Mouse (Mus musculus) forebrain, embryonic 10.5 days (tissue): ENCODE measurements around the gene Map3k4. TPM values are rescaled to one million over a fixed set of nuclear protein-coding genes. Genes with fewer than 3 reads are reported as not detected.
A peak's percentile ranks its signal among the peaks of the same experiment; 100 is the strongest.
"Not testable (repeated sequence)": the region's sequence is repeated elsewhere in the genome, so short reads cannot be mapped to it uniquely, and the experiment has no call there.

Experiments
- DNase-seq: peaks from one replicate; pipeline ENCODE4 v3.0.0-alpha.2; 2017; ENCODE audit warnings: low spot score; ENCODE audit errors: extremely low spot score
- H3K27ac ChIP-seq: fragments of 300-500 bp; sonication (generic); 2 replicates; pipeline ENCODE4 v1.5.1; 2016; ENCODE audit warnings: mild to moderate bottlenecking
- H3K27me3 ChIP-seq: fragments of 300-500 bp; sonication (generic); 2 replicates; pipeline ENCODE4 v1.6.1; 2016; ENCODE audit warnings: mild to moderate bottlenecking; ENCODE audit not compliant: poor library complexity, severe bottlenecking
- H3K36me3 ChIP-seq: fragments of 300-500 bp; sonication (generic); replicated peaks from 2 replicates; pipeline ENCODE4 v1.6.1; 2016; ENCODE audit warnings: mild to moderate bottlenecking, moderate library complexity
- H3K4me1 ChIP-seq: fragments of 300-500 bp; sonication (generic); 2 replicates; pipeline ENCODE4 v1.6.1; 2016
- H3K4me3 ChIP-seq: fragments of 300-500 bp; sonication (generic); 2 replicates; pipeline ENCODE4 v1.5.1; 2016; ENCODE audit warnings: mild to moderate bottlenecking, moderate library complexity
- H3K9me3 ChIP-seq: fragments of 300-500 bp; sonication (generic); 2 replicates; pipeline ENCODE4 v1.6.1; 2016; ENCODE audit warnings: mild to moderate bottlenecking, moderate library complexity
- WGBS: fragments of 180-500 bp; shearing (Covaris S2); methylation state at CpG from one replicate; pipeline ENCODE4 v1.1.7; 2016; 5-methylcytosine and 5-hydroxymethylcytosine counted together
- polyA plus RNA-seq: library from polyadenylated mRNA; unstranded; fragments of >200 nt; fragmentation: Nextera tagmentation; extraction: Ambion mirVana; gene quantifications from 2 replicates; pipeline ENCODE4 v1.2.1, GENCODE M21; 2016

Gene Map3k4
- polyA plus RNA-seq, 1 experiment from 2014 or later: 49.5 TPM

GRCm38 (mm10) chr17:12225227-12225626 lies 93.4 kb downstream of the Map3k4 start:
- WGBS: 79% methylated on average over 1 of the region's 1 CpGs
- peaks cover 76% of the 10 kb centered on the region for H3K36me3 ChIP-seq
- no peak overlapping the region for H3K27ac ChIP-seq
- no peaks in the 10 kb centered on the region for H3K9me3 ChIP-seq
- H3K4me1 ChIP-seq: 0 out of 2 replicates have a peak, but pooled peaks cover 5% of the 10 kb centered on the region
- H3K27me3 ChIP-seq: no peaks in the 10 kb centered on the region
- H3K4me3 ChIP-seq: no peak overlapping the region
- DNase-seq: no peak

- WGBS: 92% methylated on average over 7 of the region's 7 CpGs
- peaks cover 76% of the 10 kb centered on the region for H3K36me3 ChIP-seq
- not testable (repeated sequence) for H3K9me3 ChIP-seq, H3K27ac ChIP-seq, H3K4me3 ChIP-seq, DNase-seq, H3K4me1 ChIP-seq, H3K27me3 ChIP-seq
These were observed 94.0 kb downstream of the Map3k4 start for GRCm38 (mm10) chr17:12224551-12224950.

GRCm38 (mm10) chr17:12224145-12224544 lies 94.5 kb downstream of the Map3k4 start:
- no peak overlapping the region for H3K4me3 ChIP-seq
- no peaks in the 10 kb centered on the region for H3K27me3 ChIP-seq
- 0 out of 2 replicates have a peak, but pooled peaks cover 5% of the 10 kb centered on the region for H3K4me1 ChIP-seq
- WGBS: 89% methylated on average over 9 of the region's 9 CpGs
- H3K36me3 ChIP-seq: peaks cover 76% of the 10 kb centered on the region
- no peak for DNase-seq
- H3K27ac ChIP-seq: no peak overlapping the region
- no peaks in the 10 kb centered on the region for H3K9me3 ChIP-seq

GRCm38 (mm10) chr17:12223682-12224081 lies 94.9 kb downstream of the Map3k4 start:
- Histone ChIP-seq H3K4me1 (0 out of 2 replicates have a peak, but pooled peaks cover 5% of the 10 kb centered on the region), H3K9me3 (no peaks in the 10 kb centered on the region), H3K36me3 (peaks cover 76% of the 10 kb centered on the region), H3K27me3 (no peaks in the 10 kb centered on the region), H3K27ac (0 out of 2 replicates have a peak overlapping the region, but pooled peaks have one; percentile 36), H3K4me3 (no peak overlapping the region)
- 37% methylated on average over 5 of the region's 5 CpGs for WGBS
- no peak for DNase-seq

- Histone ChIP-seq H3K36me3 (peaks cover 76% of the 10 kb centered on the region), H3K4me3 (no peak overlapping the region), H3K27me3 (no peaks in the 10 kb centered on the region), H3K9me3 (no peaks in the 10 kb centered on the region), H3K27ac (no peak overlapping the region), H3K4me1 (0 out of 2 replicates have a peak, but pooled peaks cover 5% of the 10 kb centered on the region)
- 85% methylated on average over 6 of the region's 6 CpGs for WGBS
- DNase-seq: no peak
These were observed 96.7 kb downstream of the Map3k4 start for GRCm38 (mm10) chr17:12221926-12222325.

- Histone ChIP-seq H3K27ac (no peak overlapping the region), H3K27me3 (no peaks in the 10 kb centered on the region), H3K4me1 (no peaks in the 10 kb centered on the region), H3K36me3 (peaks cover 100% of the 10 kb centered on the region), H3K9me3 (no peaks in the 10 kb centered on the region), H3K4me3 (no peak overlapping the region)
- WGBS: 85% methylated on average over 6 of the region's 6 CpGs
- no peak for DNase-seq
These were observed 102.4 kb downstream of the Map3k4 start for GRCm38 (mm10) chr17:12216224-12216623.

GRCm38 (mm10) chr17:12213430-12213829 lies 105.2 kb downstream of the Map3k4 start:
- H3K27ac ChIP-seq: no peak overlapping the region

GRCm38 (mm10) chr17:12212341-12212740 lies 106.3 kb downstream of the Map3k4 start:
- Histone ChIP-seq H3K36me3 (peaks cover 81% of the 10 kb centered on the region), H3K27me3 (no peaks in the 10 kb centered on the region), H3K9me3 (no peaks in the 10 kb centered on the region), H3K4me3 (no peak overlapping the region), H3K4me1 (peaks cover 10% of the 10 kb centered on the region), H3K27ac (no peak overlapping the region)
- DNase-seq: no peak
- WGBS: 90% methylated on average over 6 of the region's 6 CpGs

More at GRCm38 (mm10) chr17:12213430-12213829, 105.2 kb downstream of the Map3k4 start:
- no peak overlapping the region for H3K4me3 ChIP-seq
- 92% methylated on average over 8 of the region's 8 CpGs for WGBS
- H3K4me1 ChIP-seq: no peaks in the 10 kb centered on the region
- H3K27me3 ChIP-seq: no peaks in the 10 kb centered on the region
- H3K36me3 ChIP-seq: peaks cover 92% of the 10 kb centered on the region
- DNase-seq: no peak
- H3K9me3 ChIP-seq: no peaks in the 10 kb centered on the region

- DNase-seq: no peak
- Histone ChIP-seq H3K4me3 (no peak overlapping the region), H3K9me3 (no peaks in the 10 kb centered on the region), H3K27ac (no peak overlapping the region), H3K27me3 (no peaks in the 10 kb centered on the region), H3K4me1 (peaks cover 15% of the 10 kb centered on the region), H3K36me3 (peaks cover 77% of the 10 kb centered on the region)
- 94% methylated on average over 11 of the region's 11 CpGs for WGBS
These were observed 106.7 kb downstream of the Map3k4 start for GRCm38 (mm10) chr17:12211890-12212289.

GRCm38 (mm10) chr17:12210544-12211132 lies 108.0 kb downstream of the Map3k4 start:
- 36% methylated on average over 8 of the region's 8 CpGs for WGBS
- H3K4me3 ChIP-seq: no peak overlapping the region
- peaks cover 64% of the 10 kb centered on the region for H3K36me3 ChIP-seq
- H3K4me1 ChIP-seq: peaks cover 26% of the 10 kb centered on the region
- no peak overlapping the region for H3K27ac ChIP-seq
- H3K27me3 ChIP-seq: no peaks in the 10 kb centered on the region
- H3K9me3 ChIP-seq: no peaks in the 10 kb centered on the region
- peak; percentile 84 for DNase-seq

GRCm38 (mm10) chr17:12209481-12209880 lies 109.1 kb downstream of the Map3k4 start:
- H3K27ac ChIP-seq: peak overlapping the region; percentile 25; the same call in 1 of the 2 replicates
- no peaks in the 10 kb centered on the region for H3K27me3 ChIP-seq
- peaks cover 38% of the 10 kb centered on the region for H3K4me1 ChIP-seq
- no peaks in the 10 kb centered on the region for H3K9me3 ChIP-seq
- no peak for DNase-seq
- 91% methylated on average over 4 of the region's 4 CpGs for WGBS
- H3K4me3 ChIP-seq: no peak overlapping the region
- H3K36me3 ChIP-seq: peaks cover 52% of the 10 kb centered on the region

GRCm38 (mm10) chr17:12207022-12207548 lies 111.5 kb downstream of the Map3k4 start:
- WGBS: 43% methylated on average over 1 of the region's 1 CpGs
- H3K27ac ChIP-seq: peak overlapping the region; percentile 65

GRCm38 (mm10) chr17:12206248-12206647 lies 112.3 kb downstream of the Map3k4 start:
- Histone ChIP-seq H3K4me1 (peaks cover 52% of the 10 kb centered on the region), H3K36me3 (peaks cover 29% of the 10 kb centered on the region), H3K4me3 (no peak overlapping the region), H3K27me3 (no peaks in the 10 kb centered on the region), H3K27ac (peak overlapping the region; percentile 80), H3K9me3 (no peaks in the 10 kb centered on the region)
- no peak for DNase-seq
- WGBS: 70% methylated on average over 3 of the region's 3 CpGs

More at GRCm38 (mm10) chr17:12207022-12207548, 111.5 kb downstream of the Map3k4 start:
- Histone ChIP-seq H3K4me1 (peaks cover 52% of the 10 kb centered on the region), H3K36me3 (peaks cover 37% of the 10 kb centered on the region), H3K27me3 (no peaks in the 10 kb centered on the region), H3K9me3 (no peaks in the 10 kb centered on the region), H3K4me3 (no peak overlapping the region)
- DNase-seq: no peak
